Mouse (Mus musculus) cerebellum, adult 2 months (tissue): ENCODE data around the gene Kyat3.

Experiments
- CTCF ChIP-seq: fragments of 200-500 bp; IDR thresholded peaks from 2 replicates; pipeline ENCODE4 v1.5.1; 2011; ENCODE audit warnings: low read depth, mild to moderate bottlenecking, control low read depth, low read length, moderate library complexity, borderline replicate concordance; ENCODE audit not compliant: insufficient read depth
- POLR2A ChIP-seq: fragments of 200-500 bp; IDR thresholded peaks from 2 replicates; pipeline ENCODE4 v1.6.1; 2011; ENCODE audit warnings: low read length, control low read depth, borderline replicate concordance; ENCODE audit not compliant: insufficient read depth

DNA sequence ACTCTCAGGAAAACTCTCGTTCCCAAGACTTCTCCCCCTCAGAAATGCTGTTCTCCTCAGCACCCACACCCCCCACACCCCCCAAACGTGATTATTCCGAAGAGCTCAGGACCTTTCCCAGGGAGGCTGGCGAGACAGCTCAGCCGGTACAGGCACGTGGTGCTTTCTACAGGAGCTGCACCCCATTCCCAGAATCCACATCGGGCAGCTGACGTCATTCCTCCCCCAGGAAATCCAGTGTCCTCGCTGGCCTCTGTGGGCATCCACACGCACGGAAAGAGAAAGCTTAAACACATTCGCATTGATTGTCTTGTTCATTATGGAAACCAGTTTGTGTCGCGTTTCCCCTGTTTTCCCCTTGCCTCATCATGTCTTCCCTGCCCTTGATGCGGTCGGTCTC is 48.3 kb downstream of the Kyat3 start:
- TF ChIP-seq POLR2A (no peak), CTCF (no peak)
